Mouse (Mus musculus): ENCODE measurements around the gene Gart. TPM values are rescaled to one million over a fixed set of nuclear protein-coding genes. Genes with fewer than 3 reads are reported as not detected.
A peak's percentile ranks its signal among the peaks of the same experiment; 100 is the strongest.
"Not testable (repeated sequence)": the region's sequence is repeated elsewhere in the genome, so short reads cannot be mapped to it uniquely, and the experiment has no call there.

The Gart gene
- polyA plus RNA-seq, 1 experiment: 173 TPM

DNA sequence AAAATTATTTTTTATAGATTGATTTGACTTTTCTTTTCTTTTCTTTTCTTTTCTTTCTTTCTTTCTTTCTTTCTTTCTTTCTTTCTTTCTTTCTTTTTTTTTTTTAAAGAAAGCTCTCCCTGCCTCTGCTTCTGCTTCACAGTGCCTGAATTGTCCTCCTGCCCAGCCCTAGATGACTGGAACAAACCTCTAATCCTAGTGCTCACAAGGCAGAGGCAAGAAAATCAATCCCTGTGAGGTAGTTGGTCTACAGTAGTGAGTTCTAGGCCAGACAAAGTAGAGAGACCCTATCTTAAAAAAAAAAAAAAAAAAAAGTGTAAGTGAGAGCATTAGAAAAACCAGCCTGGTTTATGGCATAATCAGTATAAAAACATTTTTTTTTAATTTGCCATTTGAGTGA, 3.0 kb upstream of the Gart start:
- H3K27me3 ChIP-seq (replicated peaks): no peaks in the 10 kb centered on the region
- TF ChIP-seq FLI1 (IDR thresholded peaks at IDR 0.05; ENCODE audit: low read length): no peak
- TF ChIP-seq GATA1 (IDR thresholded peaks at IDR 0.05; ENCODE audit: borderline replicate concordance, low read length): no peak
- H3K9me3 ChIP-seq: no peaks in the 10 kb centered on the region
- peaks cover 45% of the 10 kb centered on the region for H3K36me3 ChIP-seq (replicated peaks; ENCODE audit: low read length)
- peaks cover 44% of the 10 kb centered on the region for H3K4me1 ChIP-seq
- peak overlapping the region; percentile 75 for H3K4me3 ChIP-seq (replicated peaks)

DNA sequence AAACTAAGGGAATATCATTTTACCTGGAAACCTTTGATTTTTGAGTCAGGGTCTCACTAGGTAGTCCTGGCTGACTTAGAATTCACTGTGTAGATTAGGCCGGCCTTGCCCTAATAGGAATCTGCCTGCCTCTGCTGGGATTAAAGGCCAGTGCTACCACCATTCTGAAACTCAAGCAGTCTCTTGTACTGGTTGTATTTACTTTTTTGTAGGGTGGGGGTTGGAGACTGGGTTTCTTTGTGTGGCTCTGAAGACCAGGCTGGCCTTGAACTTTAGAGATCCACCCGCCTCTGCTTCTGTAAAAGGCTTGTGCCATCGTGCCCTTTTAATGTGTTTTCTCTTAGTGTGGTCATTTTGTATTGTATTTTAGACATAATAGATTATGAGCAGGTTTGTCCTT, 2.5 kb upstream of the Gart start:
- no peaks in the 10 kb centered on the region for H3K27me3 ChIP-seq (replicated peaks)
- H3K9me3 ChIP-seq: no peaks in the 10 kb centered on the region
- TF ChIP-seq FLI1 (IDR thresholded peaks at IDR 0.05; ENCODE audit: low read length): no peak
- H3K4me1 ChIP-seq: peaks cover 49% of the 10 kb centered on the region
- peaks cover 40% of the 10 kb centered on the region for H3K36me3 ChIP-seq (replicated peaks; ENCODE audit: low read length)
- H3K4me3 ChIP-seq (replicated peaks): peak overlapping the region; percentile 96

GRCm38 (mm10) chr16:91648220-91648550, 1.4 kb upstream of the Gart start:
- Histone ChIP-seq H3K9me3 (no peaks in the 10 kb centered on the region), H3K4me3 (replicated peaks) (peak overlapping the region; percentile 96), H3K36me3 (replicated peaks; ENCODE audit: low read length) (peaks cover 31% of the 10 kb centered on the region), H3K4me1 (peaks cover 44% of the 10 kb centered on the region), H3K27me3 (replicated peaks) (no peaks in the 10 kb centered on the region)
- no peak for TF ChIP-seq FLI1 (IDR thresholded peaks at IDR 0.05; ENCODE audit: low read length)
- no peak for TF ChIP-seq GATA1 (IDR thresholded peaks at IDR 0.05; ENCODE audit: borderline replicate concordance, low read length)

GRCm38 (mm10) chr16:91647461-91648219, 888 bp upstream of the Gart start, which contains the start of gene Son:
TSS of gene Son (plus strand) at chr16:91647506.
- peak within 1 kb of the TSS; percentile 96 for H3K4me3 ChIP-seq (replicated peaks)
- no peaks in the 10 kb centered on the region for H3K9me3 ChIP-seq
- H3K27me3 ChIP-seq (replicated peaks): no peaks in the 10 kb centered on the region
- TF ChIP-seq GATA1 (IDR thresholded peaks at IDR 0.05; ENCODE audit: borderline replicate concordance, low read length): no peak
- TF ChIP-seq FLI1 (IDR thresholded peaks at IDR 0.05; ENCODE audit: low read length): no peak
- H3K4me1 ChIP-seq: peaks cover 43% of the 10 kb centered on the region
- H3K36me3 ChIP-seq (replicated peaks; ENCODE audit: low read length): peaks cover 31% of the 10 kb centered on the region

DNA sequence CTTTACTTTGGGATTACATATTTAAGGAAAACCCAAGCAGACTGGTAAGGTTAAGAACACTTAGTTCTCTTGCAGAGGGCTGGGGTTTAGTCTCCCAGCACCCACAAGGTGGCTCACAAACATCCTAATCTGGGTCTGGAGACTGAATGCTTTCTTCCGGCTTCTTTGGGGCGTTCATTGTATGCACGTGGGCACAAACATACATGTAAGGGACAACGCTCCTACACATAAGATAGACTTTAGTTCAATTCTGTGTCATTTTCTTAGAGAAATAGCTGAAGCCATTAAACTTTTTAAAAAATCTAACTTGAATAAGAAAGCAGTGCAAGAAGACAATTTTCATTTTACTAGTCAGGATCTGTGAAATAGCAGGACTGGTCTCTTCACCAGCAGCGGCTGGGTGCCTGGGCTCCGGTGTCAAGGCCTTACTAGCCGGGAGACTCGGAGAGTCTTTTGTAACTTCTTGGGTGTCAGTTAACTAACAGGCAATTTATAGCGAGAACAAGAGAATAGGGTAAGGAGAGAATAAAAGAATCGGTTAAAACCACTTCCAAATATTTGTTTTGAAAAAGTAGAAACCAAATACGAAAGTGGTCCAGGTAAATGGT, 653 bp downstream of the Gart start:
- TF ChIP-seq GATA1 (IDR thresholded peaks at IDR 0.05; ENCODE audit: borderline replicate concordance, low read length) (no peak), FLI1 (IDR thresholded peaks at IDR 0.05; ENCODE audit: low read length) (no peak)
- peaks cover 31% of the 10 kb centered on the region for H3K36me3 ChIP-seq (replicated peaks; ENCODE audit: low read length)
- H3K4me1 ChIP-seq: peaks cover 28% of the 10 kb centered on the region
- H3K27me3 ChIP-seq (replicated peaks): no peaks in the 10 kb centered on the region
- H3K9me3 ChIP-seq: no peaks in the 10 kb centered on the region
- peak overlapping the region; percentile 96 for H3K4me3 ChIP-seq (replicated peaks)

DNA sequence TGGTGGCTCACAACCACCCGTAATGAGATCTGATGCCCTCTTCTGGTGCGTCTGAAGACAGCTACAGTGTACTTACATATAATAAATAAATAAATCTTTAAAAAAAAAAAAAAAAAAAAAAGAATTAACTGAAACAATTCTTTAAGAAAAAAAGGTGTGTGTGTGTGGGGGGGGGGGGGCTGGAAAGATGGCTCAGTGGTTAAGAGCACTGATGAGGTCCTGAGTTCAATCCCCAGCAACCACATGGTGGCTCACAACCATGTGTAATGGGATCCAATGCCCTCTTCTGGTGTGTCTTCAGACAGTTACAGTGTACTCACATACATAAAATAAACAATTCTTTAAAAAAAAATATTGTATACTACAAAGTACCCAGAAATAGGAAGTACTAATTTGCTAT, 1.3 kb downstream of the Gart start:
- H3K27me3 ChIP-seq (replicated peaks); H3K9me3 ChIP-seq: not testable (repeated sequence)
- H3K4me1 ChIP-seq: peaks cover 24% of the 10 kb centered on the region
- peaks cover 31% of the 10 kb centered on the region for H3K36me3 ChIP-seq (replicated peaks; ENCODE audit: low read length)
- peak overlapping the region; percentile 96 for H3K4me3 ChIP-seq (replicated peaks)

DNA sequence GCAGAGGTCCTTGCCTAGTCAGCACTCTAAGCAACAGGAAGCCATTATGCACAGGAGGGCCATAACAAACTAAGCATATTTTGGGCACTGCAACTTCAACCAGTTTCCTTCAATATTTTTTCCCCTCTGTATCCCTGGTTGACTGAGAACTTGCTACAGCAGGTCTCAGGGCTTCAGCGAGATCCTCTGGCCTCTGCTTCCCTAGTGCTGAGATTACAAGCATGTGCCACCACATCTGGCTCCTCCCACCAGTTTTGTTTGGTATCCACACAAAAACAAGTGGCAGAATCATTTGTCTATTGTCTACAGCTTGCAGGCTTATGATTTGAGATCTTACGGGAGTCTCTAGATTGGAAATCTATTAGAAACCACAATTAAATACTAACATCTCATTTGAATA, 1.9 kb downstream of the Gart start:
- H3K4me3 ChIP-seq (replicated peaks): peak overlapping the region; percentile 59
- peaks cover 32% of the 10 kb centered on the region for H3K36me3 ChIP-seq (replicated peaks; ENCODE audit: low read length)
- TF ChIP-seq FLI1 (IDR thresholded peaks at IDR 0.05; ENCODE audit: low read length) (no peak), GATA1 (IDR thresholded peaks at IDR 0.05; ENCODE audit: borderline replicate concordance, low read length) (no peak)
- H3K4me1 ChIP-seq: peaks cover 20% of the 10 kb centered on the region
- no peaks in the 10 kb centered on the region for H3K9me3 ChIP-seq
- no peaks in the 10 kb centered on the region for H3K27me3 ChIP-seq (replicated peaks)

DNA sequence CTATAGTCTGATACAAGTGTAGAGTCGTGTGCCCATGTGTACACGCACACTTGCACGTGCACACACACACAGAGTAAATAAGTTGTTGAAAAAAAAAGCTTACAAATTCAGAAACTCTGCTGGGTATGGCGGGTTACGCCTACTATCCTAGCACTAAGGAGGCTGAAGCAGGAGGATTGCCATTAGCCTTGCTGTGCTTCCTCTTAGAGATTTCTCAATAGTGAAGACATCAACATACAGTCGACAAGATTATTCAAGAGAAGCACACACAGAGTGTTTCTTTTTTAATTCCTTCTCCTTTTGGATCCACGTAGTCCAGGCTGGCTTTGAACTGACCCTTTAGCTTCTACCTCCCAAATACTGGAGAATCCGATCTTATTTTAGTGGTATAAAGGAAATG, 6.6 kb downstream of the Gart start:
- H3K36me3 ChIP-seq (replicated peaks; ENCODE audit: low read length): peaks cover 79% of the 10 kb centered on the region
- no peaks in the 10 kb centered on the region for H3K27me3 ChIP-seq (replicated peaks)
- H3K9me3 ChIP-seq: no peaks in the 10 kb centered on the region
- H3K4me3 ChIP-seq (replicated peaks): no peak overlapping the region
- peaks cover 10% of the 10 kb centered on the region for H3K4me1 ChIP-seq
- no peak for TF ChIP-seq FLI1 (IDR thresholded peaks at IDR 0.05; ENCODE audit: low read length)
- no peak for TF ChIP-seq GATA1 (IDR thresholded peaks at IDR 0.05; ENCODE audit: borderline replicate concordance, low read length)

GRCm38 (mm10) chr16:91639636-91640035, 7.1 kb downstream of the Gart start:
- Histone ChIP-seq H3K36me3 (replicated peaks; ENCODE audit: low read length) (peaks cover 84% of the 10 kb centered on the region), H3K4me1 (peaks cover 9% of the 10 kb centered on the region), H3K27me3 (replicated peaks) (no peaks in the 10 kb centered on the region), H3K9me3 (no peaks in the 10 kb centered on the region), H3K4me3 (replicated peaks) (no peak overlapping the region)
- TF ChIP-seq GATA1 (IDR thresholded peaks at IDR 0.05; ENCODE audit: borderline replicate concordance, low read length) (no peak), FLI1 (IDR thresholded peaks at IDR 0.05; ENCODE audit: low read length) (no peak)

GRCm38 (mm10) chr16:91639161-91639560, 7.6 kb downstream of the Gart start:
- TF ChIP-seq GATA1 (IDR thresholded peaks at IDR 0.05; ENCODE audit: borderline replicate concordance, low read length) (no peak), FLI1 (IDR thresholded peaks at IDR 0.05; ENCODE audit: low read length) (no peak)
- H3K4me1 ChIP-seq: peaks cover 4% of the 10 kb centered on the region
- H3K4me3 ChIP-seq (replicated peaks): no peak overlapping the region
- H3K27me3 ChIP-seq (replicated peaks): no peaks in the 10 kb centered on the region
- H3K36me3 ChIP-seq (replicated peaks; ENCODE audit: low read length): peaks cover 84% of the 10 kb centered on the region
- no peaks in the 10 kb centered on the region for H3K9me3 ChIP-seq
